Mouse (Mus musculus) hindbrain, embryonic 14.5 days (tissue): ENCODE measurements around the gene Gm49601. TPM values are rescaled to one million over a fixed set of nuclear protein-coding genes. Genes with fewer than 3 reads are reported as not detected.

Source experiments
- ATAC-seq: fragments of 200-750 bp; cut with Nextera tagmentation; 2 replicates; pipeline ENCODE4 v1.8.0; 2017; ENCODE audit warnings: moderate number of reproducible peaks, mild to moderate bottlenecking, moderate TSS enrichment, moderate library complexity; ENCODE audit not compliant: low FRiP score
- DNase-seq: peaks from one replicate; pipeline ENCODE4 v3.0.0-alpha.2; 2015; ENCODE audit warnings: low spot score
- H3K27ac ChIP-seq: fragments of 300-500 bp; sonication (generic); 2 replicates; pipeline ENCODE4 v1.5.1; 2014; ENCODE audit warnings: mild to moderate bottlenecking, moderate library complexity
- H3K27me3 ChIP-seq: fragments of 300-500 bp; sonication (generic); 2 replicates; pipeline ENCODE4 v1.6.1; 2014; ENCODE audit warnings: mild to moderate bottlenecking, low read length, mixed read lengths; ENCODE audit not compliant: control insufficient read depth, insufficient read depth
- H3K36me3 ChIP-seq: fragments of 300-500 bp; sonication (generic); replicated peaks from 2 replicates; pipeline ENCODE4 v1.6.1; 2014; ENCODE audit not compliant: control insufficient read depth, insufficient read depth
- H3K4me1 ChIP-seq: fragments of 300-500 bp; sonication (generic); replicated peaks from 2 replicates; pipeline ENCODE4 v1.6.1; 2014; ENCODE audit warnings: antibody characterized with exemption, low read length, mixed read lengths; ENCODE audit not compliant: control insufficient read depth, insufficient read depth
- H3K4me2 ChIP-seq: fragments of 300-500 bp; sonication (generic); replicated peaks from 2 replicates; pipeline ENCODE4 v1.6.1; 2014; ENCODE audit warnings: mild to moderate bottlenecking, moderate library complexity
- H3K4me3 ChIP-seq: fragments of 300-500 bp; sonication (generic); replicated peaks from 2 replicates; pipeline ENCODE4 v1.5.1; 2014; ENCODE audit warnings: mild to moderate bottlenecking, low read length
- H3K9ac ChIP-seq: fragments of 300-500 bp; sonication (generic); 2 replicates; pipeline ENCODE4 v1.6.1; 2014
- H3K9me3 ChIP-seq: fragments of 300-500 bp; sonication (generic); 2 replicates; pipeline ENCODE4 v1.6.1; 2016; ENCODE audit warnings: low read length; ENCODE audit not compliant: control insufficient read depth
- WGBS: fragments of 180-500 bp; shearing (Covaris S2); extraction: QIAGEN DNeasy Blood & Tissue Kit; methylation state at CpG from one replicate; pipeline ENCODE4 v1.1.7; 2014; 5-methylcytosine and 5-hydroxymethylcytosine counted together
- polyA plus RNA-seq: library from polyadenylated mRNA; unstranded; fragments of >200 nt; fragmentation: Nextera tagmentation; extraction: Ambion mirVana; gene quantifications from 2 replicates; pipeline ENCODE4 v1.2.1, GENCODE M21; 2014

Gene Gm49601
- polyA plus RNA-seq, 1 experiment from 2014 or later: 6.9 TPM

DNA sequence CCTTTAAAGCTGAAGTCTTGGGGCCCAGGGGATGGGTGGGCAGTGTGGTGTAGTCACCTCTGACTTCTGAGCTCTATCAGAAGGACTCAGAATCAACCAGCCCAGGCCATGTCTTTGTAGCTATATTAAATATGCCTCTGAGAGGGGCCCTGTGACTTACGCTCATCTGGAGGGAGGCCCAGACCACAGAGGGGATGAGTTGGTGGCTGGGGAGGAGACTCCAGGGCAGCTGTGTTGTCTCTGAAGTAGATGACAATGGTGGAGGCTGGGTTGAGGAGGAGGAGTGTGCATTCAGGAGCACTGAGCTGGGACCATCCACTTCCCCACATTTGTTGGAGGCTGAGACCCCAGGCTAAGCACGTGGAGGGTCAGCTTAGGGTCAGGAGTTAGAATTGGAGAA, 7.9 kb downstream of the Gm49601 start:
- Histone ChIP-seq H3K36me3 (peaks cover 30% of the 10 kb centered on the region), H3K4me2 (no peak overlapping the region), H3K9me3 (no peaks in the 10 kb centered on the region), H3K27me3 (peaks cover 60% of the 10 kb centered on the region), H3K27ac (no peak overlapping the region), H3K4me1 (0 out of 2 replicates have a peak, but pooled peaks cover 15% of the 10 kb centered on the region), H3K4me3 (no peak overlapping the region), H3K9ac (no peak overlapping the region)
- ATAC-seq: no peak
- 45% methylated on average over 2 of the region's 2 CpGs for WGBS
- no peak for DNase-seq

DNA sequence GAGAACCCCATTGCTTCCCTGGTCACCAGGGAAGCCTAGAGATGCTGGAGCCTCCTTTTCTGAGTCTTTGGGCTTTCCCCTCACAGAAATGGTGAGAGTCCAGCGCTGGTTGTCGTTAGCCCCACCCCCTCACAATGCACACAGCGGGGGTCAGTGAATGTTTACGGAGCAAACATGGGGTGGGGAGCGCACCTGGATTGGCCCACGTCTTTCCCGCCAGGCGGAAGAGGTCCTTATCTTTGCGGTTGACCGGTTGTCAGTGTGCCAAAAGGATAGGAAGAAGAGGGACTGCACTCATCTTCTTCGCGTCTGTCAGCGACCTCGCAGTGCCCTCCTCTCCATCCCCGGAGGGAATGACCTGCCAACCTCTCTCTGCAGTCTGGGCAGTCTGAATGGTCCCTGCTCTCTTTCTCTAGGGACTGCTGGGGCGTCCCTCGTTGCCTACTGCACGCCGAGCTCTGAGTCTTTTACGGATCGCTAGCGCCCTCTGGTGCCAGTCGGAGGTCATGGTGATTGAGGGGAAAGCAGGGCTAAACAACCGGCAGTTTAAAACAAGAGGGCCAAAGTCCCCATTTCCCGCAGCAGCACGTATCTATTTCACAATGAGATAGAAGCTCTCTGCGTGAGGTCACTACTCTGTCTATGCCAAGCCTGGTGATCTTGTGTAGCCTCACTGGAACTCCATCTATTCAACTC, 8.7 kb downstream of the Gm49601 start:
- peak overlapping the region; percentile 20 for H3K4me3 ChIP-seq
- H3K36me3 ChIP-seq: peaks cover 22% of the 10 kb centered on the region
- peaks cover 52% of the 10 kb centered on the region for H3K27me3 ChIP-seq
- H3K4me1 ChIP-seq: 0 out of 2 replicates have a peak, but pooled peaks cover 15% of the 10 kb centered on the region
- H3K27ac ChIP-seq: no peak overlapping the region
- DNase-seq (peak; percentile 92), ATAC-seq (peak; percentile 65)
- no peaks in the 10 kb centered on the region for H3K9me3 ChIP-seq
- 1% methylated on average over 27 of the region's 27 CpGs for WGBS
- no peak overlapping the region; the same call in 1 of the 2 replicates for H3K9ac ChIP-seq
- H3K4me2 ChIP-seq: peak overlapping the region; percentile 58

DNA sequence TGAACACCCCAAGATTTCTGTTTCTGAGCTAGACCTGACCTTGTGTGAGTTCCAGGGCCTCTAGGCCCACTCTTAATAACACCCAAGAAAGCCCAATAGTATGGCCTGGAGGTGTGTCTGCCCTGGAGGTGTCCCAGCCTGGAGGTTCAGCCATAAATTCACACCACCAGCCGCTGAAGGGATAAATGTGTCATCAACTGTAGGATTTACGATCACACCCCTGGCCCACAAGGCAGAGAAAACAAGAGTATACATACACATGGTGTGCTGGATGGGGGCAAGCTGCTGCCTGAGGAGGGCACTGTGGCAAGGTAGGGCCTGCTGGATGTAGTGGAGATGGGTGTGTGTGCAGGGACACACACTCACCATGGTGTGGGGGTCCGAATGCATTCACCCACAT, 12.9 kb downstream of the Gm49601 start:
- DNase-seq (no peak), ATAC-seq (no peak)
- no peak overlapping the region for H3K9ac ChIP-seq
- H3K36me3 ChIP-seq: no peaks in the 10 kb centered on the region
- WGBS: 81% methylated on average over 3 of the region's 3 CpGs
- H3K4me2 ChIP-seq: no peak overlapping the region
- H3K4me3 ChIP-seq: no peak overlapping the region
- no peak overlapping the region for H3K27ac ChIP-seq
- no peaks in the 10 kb centered on the region for H3K9me3 ChIP-seq
- H3K27me3 ChIP-seq: peaks cover 17% of the 10 kb centered on the region
- H3K4me1 ChIP-seq: 0 out of 2 replicates have a peak, but pooled peaks cover 5% of the 10 kb centered on the region

DNA sequence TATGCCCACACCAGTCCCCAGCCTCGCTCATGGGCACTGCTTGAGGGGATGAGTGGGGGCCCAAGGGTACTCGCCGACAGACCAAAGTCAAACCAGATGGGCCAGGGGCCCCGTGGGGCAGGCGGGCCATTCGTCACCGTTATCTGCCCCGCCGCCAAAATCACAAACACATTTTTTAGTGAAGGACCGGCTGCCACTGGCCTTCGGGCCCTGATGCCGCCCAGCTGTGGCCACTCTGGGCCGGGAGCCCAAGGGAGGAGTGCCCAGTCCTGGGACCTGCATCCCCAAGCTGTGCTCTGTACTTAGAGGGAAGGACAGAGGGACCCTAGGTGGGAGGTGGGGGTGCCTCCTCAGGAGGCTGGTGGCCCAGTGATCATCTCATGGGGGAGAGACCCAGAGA, 14.5 kb downstream of the Gm49601 start:
- ATAC-seq (no peak), DNase-seq (no peak)
- H3K9ac ChIP-seq: no peak overlapping the region
- H3K36me3 ChIP-seq: no peaks in the 10 kb centered on the region
- 57% methylated on average over 13 of the region's 13 CpGs for WGBS
- H3K4me1 ChIP-seq: no peaks in the 10 kb centered on the region
- H3K27me3 ChIP-seq: peaks cover 12% of the 10 kb centered on the region
- H3K4me3 ChIP-seq: no peak overlapping the region
- H3K27ac ChIP-seq: no peak overlapping the region
- H3K4me2 ChIP-seq: no peak overlapping the region
- H3K9me3 ChIP-seq: no peaks in the 10 kb centered on the region

DNA sequence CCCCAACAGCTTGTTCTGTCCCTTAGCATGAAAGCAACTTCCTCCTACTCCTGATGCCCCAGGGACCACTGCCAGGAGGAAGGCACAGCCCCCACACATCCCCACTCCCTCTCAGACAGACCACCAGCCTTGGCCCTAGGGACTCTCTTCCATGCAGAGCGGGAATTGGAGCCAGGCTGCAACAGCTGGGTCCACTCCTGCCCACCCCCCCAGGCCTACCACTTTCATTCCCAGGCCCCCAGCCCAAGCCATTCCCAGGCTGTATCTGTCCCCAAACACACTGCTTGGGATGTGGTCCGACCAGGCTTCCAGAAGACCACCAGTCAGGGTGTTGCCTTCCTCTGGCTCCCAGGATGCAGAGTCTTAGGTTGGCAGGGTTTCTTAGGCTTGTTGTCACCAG, 17.1 kb downstream of the Gm49601 start:
- H3K36me3 ChIP-seq: no peaks in the 10 kb centered on the region
- peaks cover 7% of the 10 kb centered on the region; the same call in 1 of the 2 replicates for H3K27me3 ChIP-seq
- no peak overlapping the region for H3K4me2 ChIP-seq
- H3K4me1 ChIP-seq: no peaks in the 10 kb centered on the region
- DNase-seq (no peak), ATAC-seq (no peak)
- no peaks in the 10 kb centered on the region for H3K9me3 ChIP-seq
- 52% methylated on average over 2 of the region's 2 CpGs for WGBS
- no peak overlapping the region for H3K27ac ChIP-seq
- H3K4me3 ChIP-seq: no peak overlapping the region
- no peak overlapping the region for H3K9ac ChIP-seq

DNA sequence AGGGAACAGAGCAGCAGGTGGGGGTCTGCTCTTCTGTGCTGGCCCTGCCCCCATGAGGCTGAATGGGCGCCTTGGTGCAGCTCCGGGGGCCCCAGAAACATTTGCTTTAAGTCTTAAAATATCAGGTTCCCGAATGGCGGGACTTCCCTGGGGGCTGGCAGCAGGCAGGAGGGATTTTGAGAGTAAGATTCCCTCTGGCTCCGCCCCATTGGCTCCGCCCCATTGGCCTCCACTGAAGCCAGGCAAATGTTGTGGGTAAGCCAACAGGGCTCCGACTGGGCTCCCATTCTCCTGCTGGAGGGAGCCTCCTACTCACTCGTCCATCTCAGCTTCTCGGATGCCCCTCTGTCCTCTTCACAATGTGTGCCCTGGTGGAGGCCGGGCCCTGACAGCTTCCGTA, 18.0 kb downstream of the Gm49601 start:
- no peak overlapping the region for H3K4me2 ChIP-seq
- no peak for ATAC-seq
- H3K27me3 ChIP-seq: peaks cover 7% of the 10 kb centered on the region; the same call in 1 of the 2 replicates
- WGBS: 2% methylated on average over 11 of the region's 11 CpGs
- no peaks in the 10 kb centered on the region for H3K4me1 ChIP-seq
- H3K9ac ChIP-seq: no peak overlapping the region
- no peak for DNase-seq
- no peak overlapping the region for H3K27ac ChIP-seq
- no peak overlapping the region for H3K4me3 ChIP-seq
- H3K9me3 ChIP-seq: no peaks in the 10 kb centered on the region
- H3K36me3 ChIP-seq: no peaks in the 10 kb centered on the region

DNA sequence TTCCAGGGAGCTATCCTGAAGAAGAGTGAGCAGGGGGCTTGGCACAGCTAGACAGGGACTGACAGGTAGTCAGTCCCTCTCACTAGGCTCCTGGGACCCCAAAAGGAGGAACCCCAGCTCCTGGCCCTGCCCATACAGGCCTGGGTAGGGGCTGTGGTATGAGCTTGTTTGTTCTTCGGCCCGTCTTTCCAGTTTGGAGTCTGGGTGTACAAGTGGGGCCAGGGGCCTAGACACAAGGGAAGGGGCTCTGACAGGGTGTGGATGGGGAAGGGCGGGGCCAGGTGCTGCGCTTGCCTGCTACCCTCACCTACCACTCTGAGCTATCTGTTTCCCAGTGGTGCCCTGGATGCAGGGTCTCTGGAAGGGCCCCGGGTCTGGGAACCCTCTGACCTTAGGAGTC, 20.5 kb downstream of the Gm49601 start:
- Histone ChIP-seq H3K9me3 (no peaks in the 10 kb centered on the region), H3K4me2 (no peak overlapping the region), H3K4me3 (no peak overlapping the region), H3K9ac (no peak overlapping the region), H3K27me3 (peaks cover 7% of the 10 kb centered on the region; the same call in 1 of the 2 replicates), H3K27ac (no peak overlapping the region), H3K4me1 (no peaks in the 10 kb centered on the region), H3K36me3 (no peaks in the 10 kb centered on the region)
- WGBS: 80% methylated on average over 5 of the region's 5 CpGs
- DNase-seq (no peak), ATAC-seq (no peak)

DNA sequence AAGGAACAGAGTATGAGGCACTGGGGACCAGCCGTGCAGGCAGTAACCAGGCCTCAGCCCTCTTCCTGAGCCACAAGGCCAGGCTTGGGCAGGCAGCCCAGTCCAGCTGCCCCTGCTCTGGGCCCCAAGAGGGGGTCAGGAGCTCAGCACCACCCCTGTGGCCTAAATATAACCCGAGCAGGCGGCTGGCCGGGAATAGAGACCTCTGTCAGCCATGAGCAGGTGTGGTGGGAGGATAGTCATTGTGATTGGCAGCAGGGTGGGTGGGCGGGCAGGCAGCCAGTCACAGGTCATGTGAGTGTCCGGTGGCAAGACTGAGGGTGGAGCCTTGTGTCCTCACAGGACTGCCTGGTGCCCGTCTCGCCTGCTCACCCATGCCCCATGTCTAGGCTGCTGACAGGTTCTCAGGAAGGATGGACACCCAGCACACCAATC, 21.9 kb downstream of the Gm49601 start:
- Histone ChIP-seq H3K4me1 (no peaks in the 10 kb centered on the region), H3K4me3 (no peak overlapping the region), H3K9ac (no peak overlapping the region), H3K27me3 (no peaks in the 10 kb centered on the region), H3K4me2 (no peak overlapping the region), H3K9me3 (no peaks in the 10 kb centered on the region), H3K36me3 (no peaks in the 10 kb centered on the region), H3K27ac (no peak overlapping the region)
- no peak for DNase-seq
- no peak for ATAC-seq
- 63% methylated on average over 8 of the region's 8 CpGs for WGBS

DNA sequence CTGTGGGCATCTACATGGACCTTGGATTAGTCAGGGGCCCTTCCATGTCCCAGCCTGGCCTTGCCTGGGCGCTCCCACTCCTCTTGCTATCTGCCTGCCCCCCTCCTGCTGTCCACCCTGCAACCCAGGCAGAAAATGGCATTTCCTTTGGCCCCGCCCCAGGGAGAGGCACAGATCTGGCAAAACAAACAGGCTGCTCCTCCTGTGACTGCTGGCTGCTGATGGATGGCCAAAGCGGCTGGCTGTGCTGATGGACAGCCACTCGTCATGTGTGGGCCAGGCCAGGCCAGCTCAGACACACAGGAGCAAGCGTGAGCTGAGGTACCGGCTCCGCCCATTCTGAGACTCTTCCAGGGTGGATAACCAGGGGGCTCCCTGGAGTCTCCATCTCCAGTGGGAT, 24.8 kb downstream of the Gm49601 start:
- ATAC-seq: no peak

More for the DNA sequence above, 24.8 kb downstream of the Gm49601 start:
- Histone ChIP-seq H3K4me2 (no peak overlapping the region), H3K4me1 (no peaks in the 10 kb centered on the region), H3K9me3 (no peaks in the 10 kb centered on the region), H3K9ac (no peak overlapping the region), H3K36me3 (no peaks in the 10 kb centered on the region), H3K4me3 (no peak overlapping the region), H3K27ac (no peak overlapping the region), H3K27me3 (no peaks in the 10 kb centered on the region)
- 67% methylated on average over 7 of the region's 7 CpGs for WGBS
- no peak for DNase-seq
